14 mouse cellular contexts compared by ENCODE assay signal in the genomic region with DNA sequence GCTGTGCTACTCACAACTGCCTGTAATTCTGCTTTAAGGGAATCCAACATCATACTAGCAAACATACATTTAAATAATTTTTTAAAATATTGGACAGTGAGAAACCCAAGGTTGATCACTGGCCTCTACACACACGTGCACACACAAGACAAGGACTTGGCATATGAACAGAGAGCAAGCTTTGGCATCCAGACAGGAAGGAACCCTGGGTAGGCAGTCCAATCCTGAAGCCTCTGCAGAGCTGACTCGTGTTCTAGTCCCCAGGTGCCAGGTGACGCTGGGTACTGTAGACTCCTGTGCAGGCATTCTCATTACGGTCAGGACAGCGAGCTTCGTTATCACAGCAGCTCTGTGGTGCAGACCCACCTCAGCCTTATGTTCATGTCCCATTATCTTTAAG.
DNase-seq lines count a peak whose midpoint lies in the region; ATAC-seq lines count a peak whose summit lies in the region.
"Had no signal": no experiment of that assay in that cellular context is flagged by ENCODE, and none has a peak within 500 bp of the region (broad histone marks: within the 10 kb centered on the region; RNA-seq: fewer than 3 reads in every experiment).

No protein-coding gene starts in this region.

- peak; percentile 46; the same call in 1 of the 2 replicates for ATAC-seq in hindbrain, embryonic 11.5 days (ENCODE audit: low FRiP score)

- H3K4me1 ChIP-seq in hindbrain, embryonic 11.5 days (replicated peaks; ENCODE audit: control insufficient read depth, insufficient read depth, low read length) = peaks cover 9% of the 10 kb centered on the region; the same call in 1 of the 2 replicates
- peaks cover 91% of the 10 kb centered on the region for H3K4me1 ChIP-seq in hindbrain, embryonic 10.5 days (replicated peaks)

- no peaks in the 10 kb centered on the region for H3K36me3 ChIP-seq in hindbrain, embryonic 11.5 days (ENCODE audit: control insufficient read depth, insufficient read depth, low read length)
- H3K36me3 ChIP-seq in hindbrain, embryonic 10.5 days = no peaks in the 10 kb centered on the region
- H3K36me3 ChIP-seq: limb, embryonic 15.5 days; liver, embryonic 15.5 days had no signal

- DNase-seq in cerebellum, postnatal 10 days = peak; percentile 57 to 58
- DNase-seq in cerebellum, adult 11-12 months = no peak
- no peak for DNase-seq in hindbrain, embryonic 11.5 days (ENCODE audit: low spot score)
- DNase-seq in hindbrain, embryonic 10.5 days (ENCODE audit: low spot score) = no peak
- DNase-seq in adrenal gland, adult 8-10 months = peak; percentile 57
- peak; percentile 26 for DNase-seq in brain, adult 2 months (ENCODE audit: low read depth, low spot score)
- no peak for DNase-seq in frontal cortex, postnatal 36 days (ENCODE audit: low spot score in 2 of 2)
- DNase-seq: kidney, adult 18-20 months; layer of hippocampus, postnatal 36 days had no signal

- H3K9ac ChIP-seq in hindbrain, embryonic 11.5 days (ENCODE audit: low read depth, low read length) = no peak overlapping the region
- H3K9ac ChIP-seq: limb, embryonic 15.5 days; liver, embryonic 15.5 days had no signal

- H3K9me3 ChIP-seq in hindbrain, embryonic 11.5 days (ENCODE audit: control insufficient read depth, low read length) = no peaks in the 10 kb centered on the region
- no peaks in the 10 kb centered on the region for H3K9me3 ChIP-seq in hindbrain, embryonic 10.5 days
- H3K9me3 ChIP-seq: limb, embryonic 15.5 days; liver, embryonic 15.5 days had no signal

- no peak overlapping the region for H3K4me2 ChIP-seq in hindbrain, embryonic 11.5 days (replicated peaks; ENCODE audit: low read depth, low read length)
- H3K4me2 ChIP-seq: limb, embryonic 15.5 days; liver, embryonic 15.5 days had no signal

- H3K27me3 ChIP-seq in hindbrain, embryonic 11.5 days (ENCODE audit: control insufficient read depth, insufficient read depth, low read length) = no peaks in the 10 kb centered on the region
- H3K27me3 ChIP-seq in hindbrain, embryonic 10.5 days (ENCODE audit: insufficient read depth, poor library complexity, severe bottlenecking) = 0 out of 2 replicates have a peak, but pooled peaks cover 16% of the 10 kb centered on the region
- H3K27me3 ChIP-seq: CH12.LX; limb, embryonic 15.5 days; liver, embryonic 15.5 days had no signal

- WGBS in hindbrain, embryonic 11.5 days = 87% methylated on average over 6 of the region's 6 CpGs
- 89% methylated on average over 6 of the region's 6 CpGs for WGBS in hindbrain, embryonic 10.5 days

- no peak overlapping the region for H3K4me3 ChIP-seq in hindbrain, embryonic 11.5 days (ENCODE audit: low read depth, low read length)
- H3K4me3 ChIP-seq in hindbrain, embryonic 10.5 days = no peak overlapping the region
- H3K4me3 ChIP-seq: layer of hippocampus, adult 2 months; limb, embryonic 15.5 days; liver, embryonic 15.5 days had no signal

- no peak overlapping the region for H3K27ac ChIP-seq in hindbrain, embryonic 11.5 days (ENCODE audit: low read depth, low read length)
- H3K27ac ChIP-seq in hindbrain, embryonic 10.5 days = no peak overlapping the region
- H3K27ac ChIP-seq: layer of hippocampus, adult 2 months; limb, embryonic 15.5 days; liver, embryonic 15.5 days; stomach, postnatal 0 days had no signal

Comparison
In these comparisons a context has a peak if more than half of its experiments do, and no peak if none do; other contexts are left out.
1. DNase-seq: peak in cerebellum, postnatal 10 days (2 of 2), adrenal gland, adult 8-10 months (single experiment) and brain, adult 2 months (single experiment); none in cerebellum, adult 11-12 months (single experiment), hindbrain, embryonic 11.5 days (single experiment), hindbrain, embryonic 10.5 days (single experiment) and frontal cortex, postnatal 36 days (0 of 2).